Mouse (Mus musculus): ENCODE measurements around the gene Wasf2.

Wasf2 gene

GRCm38 (mm10) chr4:133127079-133127478 lies 3.2 kb upstream of the Wasf2 start:
- no peak for DNase-seq (ENCODE audit: low spot score)

GRCm38 (mm10) chr4:133127894-133128293 lies 2.4 kb upstream of the Wasf2 start:
- DNase-seq (ENCODE audit: low spot score), result no peak

- DNase-seq (ENCODE audit: low spot score), result no peak
Observed at GRCm38 (mm10) chr4:133129391-133129790, 914 bp upstream of the Wasf2 start.

- no peak for DNase-seq (ENCODE audit: low spot score)
Observed at GRCm38 (mm10) chr4:133130890-133131741, 811 bp downstream of the Wasf2 start.

GRCm38 (mm10) chr4:133132027-133132426 lies 1.7 kb downstream of the Wasf2 start:
- no peak for DNase-seq (ENCODE audit: low spot score)

GRCm38 (mm10) chr4:133136946-133137345 lies 6.6 kb downstream of the Wasf2 start:
- no peak for DNase-seq (ENCODE audit: low spot score)

- DNase-seq (ENCODE audit: low spot score), result no peak
Observed at GRCm38 (mm10) chr4:133138971-133139370, 8.7 kb downstream of the Wasf2 start.

GRCm38 (mm10) chr4:133155006-133155405 lies 24.7 kb downstream of the Wasf2 start:
- no peak for DNase-seq (ENCODE audit: low spot score)

- no peak for DNase-seq (ENCODE audit: low spot score)
Observed at GRCm38 (mm10) chr4:133155726-133156125, 25.4 kb downstream of the Wasf2 start.

GRCm38 (mm10) chr4:133156422-133156821 lies 26.1 kb downstream of the Wasf2 start:
- DNase-seq (ENCODE audit: low spot score), result no peak

- DNase-seq (ENCODE audit: low spot score), result no peak
Observed at GRCm38 (mm10) chr4:133156831-133157230, 26.5 kb downstream of the Wasf2 start.

GRCm38 (mm10) chr4:133159127-133159526 lies 28.8 kb downstream of the Wasf2 start:
- DNase-seq (ENCODE audit: low spot score), result no peak

- DNase-seq (ENCODE audit: low spot score), result no peak
Observed at GRCm38 (mm10) chr4:133159646-133160045, 29.3 kb downstream of the Wasf2 start.

GRCm38 (mm10) chr4:133160211-133160610 lies 29.9 kb downstream of the Wasf2 start:
- no peak for DNase-seq (ENCODE audit: low spot score)

GRCm38 (mm10) chr4:133160821-133161220 lies 30.5 kb downstream of the Wasf2 start:
- no peak for DNase-seq (ENCODE audit: low spot score)

GRCm38 (mm10) chr4:133162196-133162595 lies 31.9 kb downstream of the Wasf2 start:
- no peak for DNase-seq (ENCODE audit: low spot score)

GRCm38 (mm10) chr4:133166773-133167172 lies 36.5 kb downstream of the Wasf2 start:
- no peak for DNase-seq (ENCODE audit: low spot score)

GRCm38 (mm10) chr4:133169237-133170055 lies 39.1 kb downstream of the Wasf2 start:
- no peak for DNase-seq (ENCODE audit: low spot score)

- no peak for DNase-seq (ENCODE audit: low spot score)
Observed at GRCm38 (mm10) chr4:133170056-133170524, 39.8 kb downstream of the Wasf2 start.

GRCm38 (mm10) chr4:133170616-133171015 lies 40.3 kb downstream of the Wasf2 start:
- DNase-seq (ENCODE audit: low spot score), result no peak

- DNase-seq (ENCODE audit: low spot score), result no peak
Observed at GRCm38 (mm10) chr4:133172451-133172850, 42.1 kb downstream of the Wasf2 start.

- no peak for DNase-seq (ENCODE audit: low spot score)
Observed at GRCm38 (mm10) chr4:133174361-133174760, 44.1 kb downstream of the Wasf2 start.

GRCm38 (mm10) chr4:133175274-133175673 lies 45.0 kb downstream of the Wasf2 start:
- no peak for DNase-seq (ENCODE audit: low spot score)
